Mouse (Mus musculus): ENCODE data around the gene Kiss1. TPM values are rescaled to one million over a fixed set of nuclear protein-coding genes. Genes with fewer than 3 reads are reported as not detected.
"Not testable (repeated sequence)": the region's sequence is repeated elsewhere in the genome, so short reads cannot be mapped to it uniquely, and the experiment has no call there.

The Kiss1 gene
- total RNA-seq, 4 experiments from 2014 or later: not detected

GRCm38 (mm10) chr1:133317149-133317548 is 4.5 kb upstream of the Kiss1 start:
- no peak for DNase-seq (ENCODE audit: low spot score)

GRCm38 (mm10) chr1:133323333-133323732 is 1.7 kb downstream of the Kiss1 start:
- DNase-seq (ENCODE audit: low spot score): no peak

DNA sequence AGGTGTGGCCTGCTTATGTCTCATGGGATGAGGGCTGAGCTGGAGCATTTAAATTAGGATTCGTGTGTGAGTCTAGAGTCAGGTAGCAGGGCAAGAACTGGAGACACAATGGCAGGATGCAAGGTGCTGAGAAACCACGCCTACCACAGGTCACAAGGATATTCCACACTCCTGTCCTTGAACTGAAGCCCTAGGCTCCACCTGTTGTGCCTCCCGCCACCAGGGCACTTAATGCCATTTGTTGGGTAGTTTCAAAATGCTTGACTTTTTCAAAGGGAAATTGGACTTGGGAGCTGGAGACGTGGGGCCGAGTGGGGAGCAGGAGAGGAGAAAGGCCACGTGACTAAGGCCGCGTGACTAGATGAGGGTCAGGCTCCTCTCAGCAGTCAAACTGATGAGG is 4.3 kb downstream of the Kiss1 start:
- no peak for DNase-seq (ENCODE audit: low spot score)

GRCm38 (mm10) chr1:133327094-133327493 is 5.4 kb downstream of the Kiss1 start:
- no peak for DNase-seq (ENCODE audit: low spot score)

DNA sequence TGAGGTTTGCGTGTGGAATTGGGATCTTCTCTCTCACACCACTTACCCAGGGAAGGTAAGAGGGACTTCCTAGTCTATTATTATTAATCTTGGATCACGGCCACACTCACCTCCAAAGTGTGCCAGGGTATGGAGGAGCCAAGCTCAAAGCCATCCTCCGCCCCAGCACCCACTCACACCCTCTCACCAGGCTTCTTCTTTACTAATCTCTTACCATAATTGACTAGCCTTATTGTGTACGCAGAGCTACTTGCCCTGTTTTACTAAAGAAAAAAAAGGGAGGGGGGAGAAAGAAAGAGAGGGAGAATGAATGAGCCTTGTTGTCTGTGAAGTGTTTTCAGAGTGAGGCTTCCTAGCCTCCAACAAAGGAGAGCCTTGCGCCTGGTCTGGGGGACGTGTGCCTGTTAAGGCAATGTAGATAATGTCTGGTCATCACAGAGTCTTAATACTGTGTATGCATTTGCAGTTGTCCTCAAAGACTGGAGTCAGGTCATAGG is 6.7 kb downstream of the Kiss1 start:
- no peak for DNase-seq (ENCODE audit: low spot score)

DNA sequence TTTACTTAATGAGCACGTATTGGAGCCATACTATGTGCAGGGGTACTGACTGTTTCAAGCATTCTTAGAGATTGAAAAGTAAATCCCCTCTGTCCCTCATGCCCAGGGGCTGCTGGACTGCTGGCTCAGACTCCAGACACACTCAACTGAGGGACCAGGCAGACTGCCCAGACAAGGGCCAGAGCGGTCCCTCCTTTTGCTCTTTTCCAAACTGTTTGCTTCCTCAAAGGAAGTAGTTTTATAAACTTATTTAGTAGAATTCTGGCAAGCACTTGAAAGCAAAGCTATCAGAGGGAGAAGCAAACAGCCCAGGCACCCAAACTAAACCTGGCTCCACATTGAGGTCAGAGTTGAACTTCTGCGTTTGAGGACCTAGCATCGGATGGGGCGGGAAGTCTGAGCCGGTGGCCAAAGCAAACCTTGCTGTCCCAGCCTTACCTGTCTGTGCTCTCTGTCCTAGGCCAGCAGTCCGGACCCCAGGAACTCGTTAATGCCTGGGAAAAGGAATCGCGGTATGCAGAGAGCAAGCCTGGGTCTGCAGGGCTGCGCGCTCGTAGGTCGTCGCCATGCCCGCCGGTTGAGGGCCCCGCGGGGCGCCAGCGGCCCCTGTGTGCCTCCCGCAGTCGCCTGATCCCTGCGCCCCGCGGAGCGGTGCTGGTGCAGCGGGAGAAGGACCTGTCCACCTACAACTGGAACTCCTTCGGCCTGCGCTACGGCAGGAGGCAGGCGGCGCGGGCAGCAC is 7.4 kb downstream of the Kiss1 start:
- no peak for DNase-seq (ENCODE audit: low spot score)

DNA sequence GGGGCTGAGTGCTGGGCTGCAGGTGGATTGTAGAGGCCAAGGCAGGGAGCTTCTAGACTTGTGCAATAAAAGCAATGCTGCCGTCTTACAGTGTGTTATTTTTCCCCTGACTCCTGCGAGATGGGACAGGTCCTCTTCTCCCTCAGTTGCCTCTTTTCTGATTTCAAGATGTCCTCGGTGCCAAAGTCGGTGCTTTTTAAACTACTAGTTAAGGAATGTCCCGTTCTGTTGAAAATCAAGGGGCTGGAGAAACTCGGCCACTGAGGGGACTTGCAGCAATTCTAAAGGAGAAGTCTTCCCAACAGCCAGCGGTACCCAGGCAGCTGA is 7.9 kb downstream of the Kiss1 start:
- DNase-seq (ENCODE audit: low spot score): no peak

DNA sequence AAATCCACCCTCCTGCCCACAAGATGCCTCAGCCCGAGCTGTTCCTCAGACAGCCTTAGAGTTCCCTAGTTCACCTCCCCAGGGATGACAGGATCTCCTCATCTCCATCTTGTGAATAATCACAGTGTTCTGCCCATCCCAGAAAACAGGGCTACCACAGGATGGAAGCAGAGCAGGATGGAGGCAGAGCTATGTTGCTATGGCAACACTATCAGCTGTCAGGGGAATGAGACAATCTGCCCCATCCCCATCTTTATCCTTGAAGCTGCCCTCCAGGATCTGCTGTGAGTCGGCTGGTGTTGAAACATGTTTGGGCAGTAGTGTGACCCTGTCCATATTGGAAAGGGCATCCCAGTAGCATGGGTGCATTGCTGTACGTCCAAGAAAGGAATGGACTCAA is 9.5 kb downstream of the Kiss1 start:
- no peak for DNase-seq (ENCODE audit: low spot score)

DNA sequence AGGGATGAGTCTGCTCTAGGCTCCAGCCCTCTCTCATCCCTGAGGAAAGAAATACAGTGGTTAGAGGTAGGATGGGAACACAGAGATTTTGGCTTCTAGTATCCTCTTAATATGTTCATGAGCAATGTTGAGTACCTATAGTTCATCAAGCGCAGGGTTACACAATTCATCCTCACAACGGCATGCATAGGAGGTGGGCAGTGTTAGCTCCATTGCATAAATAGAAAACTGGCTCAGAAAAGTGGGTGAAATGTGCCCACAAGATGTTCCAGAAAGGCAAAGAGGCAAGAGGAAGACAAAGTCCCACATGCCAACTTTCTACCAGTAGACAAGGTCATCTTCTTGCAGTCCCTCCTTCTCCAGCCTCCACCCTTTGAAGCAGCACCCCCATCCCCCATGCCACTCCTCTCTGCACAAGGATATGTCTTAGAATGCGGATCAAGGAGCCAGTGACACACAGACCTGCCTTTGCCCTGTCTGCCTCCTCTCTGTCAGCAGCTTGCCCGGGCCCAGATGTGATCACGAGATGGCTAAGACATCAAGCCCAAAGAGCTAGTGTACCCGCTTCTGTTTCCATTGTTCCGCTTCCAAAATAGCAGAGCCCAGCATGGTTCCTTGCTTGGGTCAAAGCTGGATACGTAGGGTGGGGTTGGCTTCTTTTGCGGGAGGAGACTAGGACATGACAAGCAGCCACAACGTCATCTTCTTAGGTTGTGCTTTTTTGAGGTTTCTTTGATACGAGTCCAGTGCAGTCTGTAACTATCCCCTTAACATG is 11.2 kb downstream of the Kiss1 start:
- no peak for DNase-seq (ENCODE audit: low spot score)

- DNase-seq (ENCODE audit: low spot score): no peak
Measured at GRCm38 (mm10) chr1:133333937-133334336, 12.3 kb downstream of the Kiss1 start.

GRCm38 (mm10) chr1:133340403-133340802 is 18.7 kb downstream of the Kiss1 start:
- DNase-seq (ENCODE audit: low spot score): not testable (repeated sequence)

GRCm38 (mm10) chr1:133344357-133344756 is 22.7 kb downstream of the Kiss1 start:
- DNase-seq (ENCODE audit: low spot score): no peak

DNA sequence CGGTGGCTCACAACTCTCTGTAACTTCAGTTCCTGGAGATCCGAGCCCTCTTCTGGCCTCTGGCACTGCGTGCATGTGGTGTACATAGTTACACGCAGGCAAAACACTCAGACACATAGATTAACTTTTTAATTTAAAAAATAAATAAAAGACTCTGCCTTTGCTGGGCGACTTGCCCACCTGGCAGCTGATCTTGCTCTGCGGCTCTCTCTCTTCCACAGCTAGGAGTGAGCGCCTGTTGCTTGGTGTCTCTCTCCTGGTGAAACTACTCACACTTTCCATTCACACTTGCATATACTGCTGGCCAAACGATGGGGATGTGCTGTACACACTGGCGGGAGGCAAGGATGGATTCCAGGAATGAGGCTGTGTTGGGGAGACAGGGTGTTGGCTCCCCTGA is 24.9 kb downstream of the Kiss1 start:
- DNase-seq (ENCODE audit: low spot score): no peak

DNA sequence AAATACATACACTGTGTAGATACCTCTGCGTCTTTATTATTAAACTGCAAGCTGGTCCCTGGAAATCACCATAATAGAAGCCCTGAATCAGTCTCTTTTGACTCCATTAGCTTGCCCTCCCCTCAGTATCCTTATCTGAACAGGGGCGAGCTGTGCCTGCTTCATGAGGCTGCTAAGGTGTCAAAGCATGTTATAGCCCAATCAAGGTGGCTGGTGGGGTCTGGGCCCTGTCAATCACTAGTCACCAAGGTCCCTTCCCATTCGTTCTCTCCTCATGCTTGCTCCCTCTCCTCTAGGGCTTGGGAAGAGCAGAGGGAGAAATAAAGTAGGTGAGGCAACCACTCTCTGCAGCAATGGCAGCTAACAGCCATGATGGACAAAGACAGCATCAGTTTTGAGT is 25.6 kb downstream of the Kiss1 start:
- DNase-seq (ENCODE audit: low spot score): no peak

DNA sequence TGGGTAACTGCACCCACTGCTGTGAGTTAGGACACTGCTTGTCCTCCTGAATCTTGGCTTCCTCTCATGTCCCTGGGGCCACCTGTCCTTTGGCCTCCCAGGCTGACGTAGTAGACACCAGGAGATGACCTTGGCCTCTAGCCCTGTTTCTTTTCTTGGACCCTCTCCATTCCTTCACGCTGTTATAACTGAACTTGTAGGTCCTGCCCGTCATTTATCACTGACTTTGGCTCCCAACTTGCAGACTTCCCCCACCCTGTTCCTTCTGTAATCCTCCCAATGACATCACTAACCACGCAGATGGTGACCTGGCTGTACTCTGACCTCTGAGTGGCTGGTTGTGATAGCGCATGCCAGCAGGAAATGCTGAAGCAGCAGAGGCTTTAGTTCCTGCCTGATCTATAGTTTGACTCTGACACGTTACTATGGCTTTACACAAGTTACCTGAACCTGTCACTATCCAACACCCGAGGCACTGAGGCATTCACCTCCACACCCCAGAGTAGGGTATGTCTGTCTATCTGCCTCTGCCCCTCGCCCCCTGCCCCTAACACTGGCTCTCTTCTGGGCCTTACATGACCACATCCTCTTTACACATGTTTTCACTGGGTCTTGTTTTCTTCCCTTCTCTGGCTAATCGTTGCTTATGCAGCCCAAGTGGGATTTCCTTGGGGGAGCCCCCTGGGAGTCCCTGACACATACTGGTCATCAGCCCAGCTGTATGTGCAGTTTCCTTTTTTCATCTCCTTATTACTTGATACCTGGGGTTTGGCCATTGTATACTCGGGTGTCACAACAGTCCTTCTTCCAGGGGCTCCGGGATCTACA is 26.2 kb downstream of the Kiss1 start:
- DNase-seq (ENCODE audit: low spot score): no peak

GRCm38 (mm10) chr1:133350210-133350609 is 28.5 kb downstream of the Kiss1 start, which contains the start of gene Ren1:
TSS of gene Ren1 (plus strand) at chr1:133350510.
- no peak for DNase-seq (ENCODE audit: low spot score)

GRCm38 (mm10) chr1:133351762-133352161 is 30.1 kb downstream of the Kiss1 start:
- DNase-seq (ENCODE audit: low spot score): no peak

- DNase-seq (ENCODE audit: low spot score): peak; percentile 67
Measured at GRCm38 (mm10) chr1:133353371-133353809, 31.7 kb downstream of the Kiss1 start.

GRCm38 (mm10) chr1:133355469-133355868 is 33.8 kb downstream of the Kiss1 start:
- no peak for DNase-seq (ENCODE audit: low spot score)

GRCm38 (mm10) chr1:133355912-133356311 is 34.2 kb downstream of the Kiss1 start:
- no peak for DNase-seq (ENCODE audit: low spot score)

- no peak for DNase-seq (ENCODE audit: low spot score)
Measured at GRCm38 (mm10) chr1:133356330-133356729, 34.7 kb downstream of the Kiss1 start.

GRCm38 (mm10) chr1:133361006-133361405 is 39.3 kb downstream of the Kiss1 start:
- no peak for DNase-seq (ENCODE audit: low spot score)
